Comparison of ENCODE assay signal across 8 mouse cellular contexts in the genomic region with DNA sequence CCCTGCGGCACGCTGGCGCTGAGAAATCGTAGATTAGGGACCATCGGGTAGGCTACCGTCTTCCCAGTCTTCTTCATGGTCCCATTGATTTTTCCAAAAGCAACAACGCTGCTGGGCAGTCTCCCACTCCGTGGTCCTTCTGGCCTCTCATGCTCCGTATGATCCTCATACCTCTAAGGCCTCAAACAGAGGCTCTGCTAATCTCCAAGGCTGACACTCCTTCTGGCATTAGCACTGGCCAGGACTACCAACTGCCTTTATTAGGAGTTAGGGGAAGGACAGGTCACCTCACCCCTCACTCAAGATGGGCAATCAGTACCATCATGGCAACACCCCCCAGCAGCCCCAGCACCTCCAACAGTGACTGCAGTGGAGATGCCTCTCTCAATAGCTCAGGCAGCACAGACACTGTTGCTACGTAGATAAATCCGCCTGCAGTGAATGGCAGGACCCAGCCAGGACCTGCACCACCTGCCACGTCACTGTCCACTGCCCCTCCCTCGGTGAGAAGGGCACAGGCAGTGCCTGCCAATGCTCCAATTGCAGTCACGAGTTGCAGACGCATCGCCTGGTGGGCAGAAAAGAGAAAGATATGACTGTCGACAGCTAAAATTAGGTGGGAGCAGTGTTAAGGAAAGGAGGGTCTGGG. TPM values are rescaled to one million over a fixed set of nuclear protein-coding genes. Genes with fewer than 3 reads are reported as not detected.
DNase-seq lines count a peak whose midpoint lies in the region; ATAC-seq and TF ChIP-seq lines count a peak whose summit lies in the region.

No protein-coding gene starts in this region.

- no peak for TF ChIP-seq CTCF in G1E (IDR thresholded peaks at IDR 0.05; ENCODE audit: low read depth, low read length)

- peak overlapping the region; percentile 96 for H3K27ac ChIP-seq in forebrain, embryonic 13.5 days
- H3K27ac ChIP-seq in limb, embryonic 12.5 days: peak overlapping the region; percentile 69

- peak overlapping the region; percentile 91 for H3K4me3 ChIP-seq in G1E (ENCODE audit: low read depth, low read length)
- H3K4me3 ChIP-seq in forebrain, embryonic 13.5 days: peak overlapping the region; percentile 89
- peak overlapping the region; percentile 87 for H3K4me3 ChIP-seq in limb, embryonic 12.5 days (replicated peaks)

- DNase-seq in gastrocnemius, postnatal 25 days: peak; percentile 14
- DNase-seq in gastrocnemius, postnatal 14 days: no peak
- no peak for DNase-seq in G1E (ENCODE audit: low spot score)
- DNase-seq in testis, postnatal 10 days (ENCODE audit: low spot score): peak; percentile 46
- DNase-seq in embryo, embryonic 9.5 days (ENCODE audit: extremely low spot score): no peak
- no peak for DNase-seq in urinary bladder, postnatal 25 days (ENCODE audit: low spot score)

- peak overlapping the region; percentile 96; the same call in 1 of the 2 replicates for H3K9ac ChIP-seq in forebrain, embryonic 13.5 days
- H3K9ac ChIP-seq in limb, embryonic 12.5 days (replicated peaks): no peak overlapping the region

- WGBS in forebrain, embryonic 13.5 days: 41% methylated on average over 17 of the region's 17 CpGs
- WGBS in limb, embryonic 12.5 days: 73% methylated on average over 17 of the region's 17 CpGs

- H3K36me3 ChIP-seq in G1E (replicated peaks): peaks cover 55% of the 10 kb centered on the region
- peaks cover 20% of the 10 kb centered on the region for H3K36me3 ChIP-seq in forebrain, embryonic 13.5 days (ENCODE audit: poor library complexity, severe bottlenecking)
- H3K36me3 ChIP-seq in limb, embryonic 12.5 days: peaks cover 31% of the 10 kb centered on the region

- intact Hi-C loops in gastrocnemius, postnatal 14 days (cut with DNase I; ENCODE audit: low total_unique reads): no loop called here

- no peak for ATAC-seq in G1E (ENCODE audit: extremely low read depth, insufficient number of reproducible peaks, low FRiP score, poor library complexity, severe bottlenecking)
- no peak for ATAC-seq in forebrain, embryonic 13.5 days
- no peak for ATAC-seq in limb, embryonic 12.5 days (ENCODE audit: insufficient number of reproducible peaks, insufficient read depth, low FRiP score, low TSS enrichment, low read depth)

- no peaks in the 10 kb centered on the region for H3K9me3 ChIP-seq in G1E (replicated peaks)
- no peaks in the 10 kb centered on the region for H3K9me3 ChIP-seq in forebrain, embryonic 13.5 days (replicated peaks)
- H3K9me3 ChIP-seq in limb, embryonic 12.5 days: no peaks in the 10 kb centered on the region

- H3K4me2 ChIP-seq in forebrain, embryonic 13.5 days: peak overlapping the region; percentile 99
- H3K4me2 ChIP-seq in limb, embryonic 12.5 days: peak overlapping the region; percentile 99

- H3K27me3 ChIP-seq in G1E (ENCODE audit: insufficient read depth, low read length): no peaks in the 10 kb centered on the region
- no peaks in the 10 kb centered on the region for H3K27me3 ChIP-seq in forebrain, embryonic 13.5 days
- H3K27me3 ChIP-seq in limb, embryonic 12.5 days: no peaks in the 10 kb centered on the region

- peaks cover 80% of the 10 kb centered on the region for H3K4me1 ChIP-seq in G1E (ENCODE audit: insufficient read depth, low read depth, low read length)
- H3K4me1 ChIP-seq in forebrain, embryonic 13.5 days: peaks cover 78% of the 10 kb centered on the region
- peaks cover 71% of the 10 kb centered on the region for H3K4me1 ChIP-seq in limb, embryonic 12.5 days (replicated peaks)

RNA-seq across cellular contexts. Expression of gene H2-Ke6, which starts 0.8 kb away (rescaled TPM):
- 10 to 100 TPM; 52.7 to 59.9 TPM for total RNA-seq in gastrocnemius, postnatal 25 days (2021)
- total RNA-seq in gastrocnemius, postnatal 14 days (2021): 10 to 100 TPM; 50.1 to 51.3 TPM
- total RNA-seq in G1E (2014; fragmentation: Nextera tagmentation) (77.5 and 87.1 TPM in 2 replicates), G1E (2017) (44.7 and 45.9 TPM in 2 replicates)
- polyA plus RNA-seq in G1E (2012): 58.6 and 78.0 TPM in 2 replicates
- 76.0 and 88.0 TPM in 2 replicates for polyA plus RNA-seq in forebrain, embryonic 13.5 days (2015; fragmentation: Nextera tagmentation; extraction: Ambion mirVana)
- 54.4 and 56.8 TPM in 2 replicates for polyA plus RNA-seq in limb, embryonic 12.5 days (2016; fragmentation: Nextera tagmentation; extraction: Ambion mirVana)

RNA-seq across cellular contexts. Expression of gene Slc39a7, which starts 2.9 kb away (rescaled TPM):
- total RNA-seq in gastrocnemius, postnatal 25 days (2021): 10 to 100 TPM; 41.5 to 45.7 TPM
- total RNA-seq in gastrocnemius, postnatal 14 days (2021): 10 to 100 TPM; 44.9 to 60.1 TPM
- total RNA-seq in G1E (2014; fragmentation: Nextera tagmentation): 16.9 and 17.5 TPM in 2 replicates
- 58.0 and 60.1 TPM in 2 replicates for total RNA-seq in G1E (2017)
- 66.0 and 98.1 TPM in 2 replicates for polyA plus RNA-seq in G1E (2012)
- 139 and 159 TPM in 2 replicates for polyA plus RNA-seq in forebrain, embryonic 13.5 days (2015; fragmentation: Nextera tagmentation; extraction: Ambion mirVana)
- polyA plus RNA-seq in limb, embryonic 12.5 days (2016; fragmentation: Nextera tagmentation; extraction: Ambion mirVana): 179 and 191 TPM in 2 replicates

RNA-seq across cellular contexts. Expression of gene Rxrb, which starts 3.0 kb away (rescaled TPM):
- total RNA-seq in gastrocnemius, postnatal 25 days (2021): 10 to 100 TPM; 34.9 to 36.3 TPM
- 10 to 100 TPM; 35.2 to 35.8 TPM for total RNA-seq in gastrocnemius, postnatal 14 days (2021)
- 27.7 and 29.7 TPM in 2 replicates for total RNA-seq in G1E (2014; fragmentation: Nextera tagmentation)
- 30.5 and 34.7 TPM in 2 replicates for total RNA-seq in G1E (2017)
- 175 and 211 TPM in 2 replicates for polyA plus RNA-seq in G1E (2012)
- polyA plus RNA-seq in forebrain, embryonic 13.5 days (2015; fragmentation: Nextera tagmentation; extraction: Ambion mirVana): 52.6 and 57.1 TPM in 2 replicates
- 64.3 and 64.4 TPM in 2 replicates for polyA plus RNA-seq in limb, embryonic 12.5 days (2016; fragmentation: Nextera tagmentation; extraction: Ambion mirVana)

RNA-seq across cellular contexts. Expression of gene Ring1, which starts 4.1 kb away (rescaled TPM):
- total RNA-seq in gastrocnemius, postnatal 25 days (2021): 10 to 100 TPM; 10.1 to 12.3 TPM
- total RNA-seq in gastrocnemius, postnatal 14 days (2021): 10 to 100 TPM; 11.3 to 13.1 TPM
- total RNA-seq in G1E (2014; fragmentation: Nextera tagmentation): 8.4 and 9.7 TPM in 2 replicates
- 10.9 and 13.1 TPM in 2 replicates for total RNA-seq in G1E (2017)
- polyA plus RNA-seq in G1E (2012): 46.4 and 59.9 TPM in 2 replicates
- 12.4 and 15.3 TPM in 2 replicates for polyA plus RNA-seq in forebrain, embryonic 13.5 days (2015; fragmentation: Nextera tagmentation; extraction: Ambion mirVana)
- 21.6 and 25.3 TPM in 2 replicates for polyA plus RNA-seq in limb, embryonic 12.5 days (2016; fragmentation: Nextera tagmentation; extraction: Ambion mirVana)

RNA-seq across cellular contexts. Expression of gene Col11a2, which starts 10.6 kb away (rescaled TPM):
- 10 to 100 TPM in 1 of 2 experiments, 1 to 10 TPM in 1; 6.5 to 16.7 TPM for total RNA-seq in gastrocnemius, postnatal 25 days (2021)
- total RNA-seq in gastrocnemius, postnatal 14 days (2021): 10 to 100 TPM; 51.1 to 56.0 TPM
- 0.45 and 0.92 TPM in 2 replicates for total RNA-seq in G1E (2014; fragmentation: Nextera tagmentation)
- 0.58 and 1.6 TPM in 2 replicates for total RNA-seq in G1E (2017)
- 1.9 and 2.3 TPM in 2 replicates for polyA plus RNA-seq in G1E (2012)
- polyA plus RNA-seq in forebrain, embryonic 13.5 days (2015; fragmentation: Nextera tagmentation; extraction: Ambion mirVana): 0.80 and 1.3 TPM in 2 replicates
- polyA plus RNA-seq in limb, embryonic 12.5 days (2016; fragmentation: Nextera tagmentation; extraction: Ambion mirVana): 17.5 and 31.9 TPM in 2 replicates

Comparison
In these comparisons a context has a peak if more than half of its experiments do, and no peak if none do; other contexts are left out.
1. DNase-seq: peak in gastrocnemius, postnatal 25 days (single experiment) and testis, postnatal 10 days (single experiment); none in gastrocnemius, postnatal 14 days (single experiment), G1E (single experiment), embryo, embryonic 9.5 days (single experiment) and urinary bladder, postnatal 25 days (single experiment).
2. Peak in every context shown above with its lines, with median percentiles within 50 percentile points of each other: H3K4me3 ChIP-seq.